Mouse (Mus musculus) midbrain, embryonic 11.5 days (tissue): Measurements from ENCODE around the gene St6galnac3. TPM values are rescaled to one million over a fixed set of nuclear protein-coding genes. Genes with fewer than 3 reads are reported as not detected.
A peak's percentile ranks its signal among the peaks of the same experiment; 100 is the strongest.

Experiments
- ATAC-seq: fragments of 200-750 bp; cut with Nextera tagmentation; 2 replicates; pipeline ENCODE4 v1.8.0; 2017; ENCODE audit warnings: moderate TSS enrichment, moderate library complexity; ENCODE audit not compliant: low FRiP score
- DNase-seq: peaks from one replicate; pipeline ENCODE4 v3.0.0; 2015; ENCODE audit warnings: low spot score; ENCODE audit errors: missing footprints
- H3K27ac ChIP-seq: fragments of 300-500 bp; sonication (generic); 2 replicates; pipeline ENCODE4 v1.5.1; 2014; ENCODE audit warnings: low read depth, low read length
- H3K27me3 ChIP-seq: fragments of 300-500 bp; sonication (generic); 2 replicates; pipeline ENCODE4 v1.6.1; 2014; ENCODE audit warnings: mild to moderate bottlenecking, low read length, moderate library complexity, mixed read lengths; ENCODE audit not compliant: control insufficient read depth, insufficient read depth
- H3K36me3 ChIP-seq: fragments of 300-500 bp; sonication (generic); 2 replicates; pipeline ENCODE4 v1.6.1; 2014; ENCODE audit warnings: mild to moderate bottlenecking, low read length, moderate library complexity, mixed read lengths; ENCODE audit not compliant: control insufficient read depth, insufficient read depth
- H3K4me1 ChIP-seq: fragments of 300-500 bp; sonication (generic); 2 replicates; pipeline ENCODE4 v1.6.1; 2014; ENCODE audit warnings: low read length; ENCODE audit not compliant: control insufficient read depth, insufficient read depth
- H3K4me2 ChIP-seq: fragments of 300-500 bp; sonication (generic); 2 replicates; pipeline ENCODE4 v1.6.1; 2014; ENCODE audit warnings: mild to moderate bottlenecking, moderate library complexity
- H3K4me3 ChIP-seq: fragments of 300-500 bp; sonication (generic); 2 replicates; pipeline ENCODE4 v1.5.1; 2014; ENCODE audit warnings: low read depth, low read length
- H3K9ac ChIP-seq: fragments of 300-500 bp; sonication (generic); 2 replicates; pipeline ENCODE4 v1.6.1; 2014; ENCODE audit warnings: low read length
- H3K9me3 ChIP-seq: fragments of 300-500 bp; sonication (generic); 2 replicates; pipeline ENCODE4 v1.6.1; 2016; ENCODE audit warnings: low read length; ENCODE audit not compliant: control insufficient read depth
- WGBS: fragments of 180-500 bp; shearing (Covaris S2); extraction: QIAGEN DNeasy Blood & Tissue Kit; methylation state at CpG from one replicate; pipeline ENCODE4 v1.1.7; 2014; 5-methylcytosine and 5-hydroxymethylcytosine counted together
- polyA plus RNA-seq: library from polyadenylated mRNA; unstranded; fragments of >200 nt; fragmentation: Nextera tagmentation; extraction: Ambion mirVana; gene quantifications from 2 replicates; pipeline ENCODE4 v1.2.1, GENCODE M21; 2014

St6galnac3 gene
- polyA plus RNA-seq, 1 experiment from 2014 or later = 35.7 TPM

GRCm38 (mm10) chr3:153241134-153241533 lies 483.8 kb downstream of the St6galnac3 start:
- Histone ChIP-seq H3K9me3 (no peaks in the 10 kb centered on the region), H3K4me3 (no peak overlapping the region), H3K9ac (no peak overlapping the region), H3K36me3 (no peaks in the 10 kb centered on the region), H3K4me1 (no peaks in the 10 kb centered on the region), H3K27me3 (no peaks in the 10 kb centered on the region), H3K27ac (no peak overlapping the region), H3K4me2 (no peak overlapping the region)
- ATAC-seq (no peak), DNase-seq (no peak)
- 95% methylated on average over 4 of the region's 4 CpGs for WGBS

GRCm38 (mm10) chr3:153240366-153240765 lies 484.6 kb downstream of the St6galnac3 start:
- WGBS = 70% methylated on average over 4 of the region's 4 CpGs

GRCm38 (mm10) chr3:153238381-153238780 lies 486.6 kb downstream of the St6galnac3 start:
- DNase-seq = no peak
- 95% methylated on average over 10 of the region's 10 CpGs for WGBS
- no peak overlapping the region for H3K27ac ChIP-seq
- H3K27me3 ChIP-seq = no peaks in the 10 kb centered on the region
- H3K4me3 ChIP-seq = no peak overlapping the region
- H3K36me3 ChIP-seq = no peaks in the 10 kb centered on the region
- no peak overlapping the region for H3K9ac ChIP-seq
- no peak overlapping the region for H3K4me2 ChIP-seq
- H3K4me1 ChIP-seq = no peaks in the 10 kb centered on the region
- ATAC-seq = no peak
- no peaks in the 10 kb centered on the region for H3K9me3 ChIP-seq

More at GRCm38 (mm10) chr3:153240366-153240765, 484.6 kb downstream of the St6galnac3 start:
- no peaks in the 10 kb centered on the region for H3K9me3 ChIP-seq
- no peak overlapping the region for H3K4me2 ChIP-seq
- H3K27ac ChIP-seq = no peak overlapping the region
- no peaks in the 10 kb centered on the region for H3K27me3 ChIP-seq
- H3K36me3 ChIP-seq = no peaks in the 10 kb centered on the region
- no peak overlapping the region for H3K9ac ChIP-seq
- ATAC-seq (no peak), DNase-seq (no peak)
- H3K4me1 ChIP-seq = no peaks in the 10 kb centered on the region
- no peak overlapping the region for H3K4me3 ChIP-seq

- Histone ChIP-seq H3K4me2 (no peak overlapping the region), H3K9ac (no peak overlapping the region), H3K27me3 (no peaks in the 10 kb centered on the region), H3K4me1 (no peaks in the 10 kb centered on the region), H3K4me3 (no peak overlapping the region), H3K9me3 (no peaks in the 10 kb centered on the region), H3K27ac (no peak overlapping the region), H3K36me3 (no peaks in the 10 kb centered on the region)
- ATAC-seq (no peak), DNase-seq (no peak)
- WGBS = 87% methylated on average over 9 of the region's 9 CpGs
These were observed 488.7 kb downstream of the St6galnac3 start for GRCm38 (mm10) chr3:153236262-153236661.

GRCm38 (mm10) chr3:153222611-153223402 lies 502.2 kb downstream of the St6galnac3 start:
- DNase-seq = peak; percentile 69
- H3K27me3 ChIP-seq = no peaks in the 10 kb centered on the region
- H3K9me3 ChIP-seq = no peaks in the 10 kb centered on the region
- H3K4me3 ChIP-seq = no peak overlapping the region
- H3K4me1 ChIP-seq = no peaks in the 10 kb centered on the region
- H3K4me2 ChIP-seq = no peak overlapping the region
- H3K36me3 ChIP-seq = no peaks in the 10 kb centered on the region
- no peak overlapping the region for H3K27ac ChIP-seq
- no peak overlapping the region for H3K9ac ChIP-seq
- no peak for ATAC-seq
- 86% methylated on average over 10 of the region's 10 CpGs for WGBS

GRCm38 (mm10) chr3:153219391-153219790 lies 505.6 kb downstream of the St6galnac3 start:
- Histone ChIP-seq H3K36me3 (no peaks in the 10 kb centered on the region), H3K9me3 (no peaks in the 10 kb centered on the region), H3K27ac (no peak overlapping the region), H3K9ac (no peak overlapping the region), H3K4me1 (no peaks in the 10 kb centered on the region), H3K4me3 (no peak overlapping the region), H3K27me3 (no peaks in the 10 kb centered on the region), H3K4me2 (no peak overlapping the region)
- no peak for ATAC-seq
- 96% methylated on average over 2 of the region's 2 CpGs for WGBS
- peak; percentile 26 for DNase-seq

- ATAC-seq = no peak
These were observed 516.8 kb downstream of the St6galnac3 start for GRCm38 (mm10) chr3:153208186-153208585.

GRCm38 (mm10) chr3:153204046-153204445 lies 520.9 kb downstream of the St6galnac3 start:
- Histone ChIP-seq H3K9me3 (no peaks in the 10 kb centered on the region), H3K4me3 (no peak overlapping the region), H3K9ac (no peak overlapping the region), H3K4me1 (no peaks in the 10 kb centered on the region), H3K27ac (no peak overlapping the region), H3K36me3 (no peaks in the 10 kb centered on the region), H3K4me2 (no peak overlapping the region), H3K27me3 (no peaks in the 10 kb centered on the region)
- ATAC-seq (no peak), DNase-seq (peak; percentile 44)
- WGBS = 92% methylated on average over 5 of the region's 5 CpGs

More at GRCm38 (mm10) chr3:153208186-153208585, 516.8 kb downstream of the St6galnac3 start:
- Histone ChIP-seq H3K36me3 (no peaks in the 10 kb centered on the region), H3K9ac (no peak overlapping the region), H3K27ac (no peak overlapping the region), H3K9me3 (no peaks in the 10 kb centered on the region), H3K4me1 (no peaks in the 10 kb centered on the region), H3K4me3 (no peak overlapping the region), H3K4me2 (no peak overlapping the region), H3K27me3 (no peaks in the 10 kb centered on the region)
- peak; percentile 57 for DNase-seq
- 72% methylated on average over 2 of the region's 2 CpGs for WGBS

GRCm38 (mm10) chr3:153201835-153202234 lies 523.1 kb downstream of the St6galnac3 start:
- H3K4me3 ChIP-seq = no peak overlapping the region
- H3K27ac ChIP-seq = no peak overlapping the region
- H3K4me2 ChIP-seq = no peak overlapping the region
- no peaks in the 10 kb centered on the region for H3K27me3 ChIP-seq
- no peaks in the 10 kb centered on the region for H3K4me1 ChIP-seq
- H3K9me3 ChIP-seq = no peaks in the 10 kb centered on the region
- 91% methylated on average over 10 of the region's 10 CpGs for WGBS
- no peaks in the 10 kb centered on the region for H3K36me3 ChIP-seq
- H3K9ac ChIP-seq = no peak overlapping the region
- no peak for ATAC-seq
- DNase-seq = peak; percentile 75
